Mouse (Mus musculus) cerebellum, adult 2 months (tissue): Measurements from ENCODE around the gene Tenm2. TPM values are rescaled to one million over a fixed set of nuclear protein-coding genes. Genes with fewer than 3 reads are reported as not detected.

Source experiments
- DNase-seq, 2 experiments: peaks; one replicate each; pipeline ENCODE4 v3.0.0; 2021
- H3K27ac ChIP-seq: fragments of 200-500 bp; 2 replicates; pipeline ENCODE4 v1.5.1; 2012; ENCODE audit warnings: low read length, control low read depth, inconsistent platforms; ENCODE audit not compliant: insufficient read depth
- H3K27me3 ChIP-seq: fragments of 200-500 bp; 2 replicates; pipeline ENCODE4 v1.6.1; 2012; ENCODE audit warnings: inconsistent platforms, mild to moderate bottlenecking, low read length, moderate library complexity; ENCODE audit not compliant: control insufficient read depth, insufficient read depth
- H3K4me1 ChIP-seq: fragments of 200-500 bp; 2 replicates; pipeline ENCODE4 v1.6.1; 2011; ENCODE audit warnings: low read length; ENCODE audit not compliant: control insufficient read depth, insufficient read depth
- H3K4me3 ChIP-seq: fragments of 200-500 bp; replicated peaks from 2 replicates; pipeline ENCODE3; 2011; ENCODE audit warnings: mild to moderate bottlenecking, low read depth, low read length, control low read depth; ENCODE audit not compliant: insufficient read depth
- CTCF ChIP-seq: fragments of 200-500 bp; IDR thresholded peaks from 2 replicates; pipeline ENCODE4 v1.5.1; 2011; ENCODE audit warnings: low read depth, mild to moderate bottlenecking, control low read depth, low read length, moderate library complexity, borderline replicate concordance; ENCODE audit not compliant: insufficient read depth
- POLR2A ChIP-seq: fragments of 200-500 bp; IDR thresholded peaks from 2 replicates; pipeline ENCODE4 v1.6.1; 2011; ENCODE audit warnings: low read length, control low read depth, borderline replicate concordance; ENCODE audit not compliant: insufficient read depth
- WGBS: fragments of 180-500 bp; shearing (Covaris S2); methylation state at CpG from one replicate; pipeline ENCODE4 v1.1.7; 2018; 5-methylcytosine and 5-hydroxymethylcytosine counted together
- polyA plus RNA-seq: library from polyadenylated mRNA; depleted of rRNA; stranded (reverse); fragments of >200 nt; gene quantifications from 2 replicates; pipeline ENCODE4 v1.2.3, GENCODE M21; 2012

Gene Tenm2
- polyA plus RNA-seq, 1 experiment = 9.1 TPM

GRCm38 (mm10) chr11:36263840-36264239 is 971.9 kb downstream of the Tenm2 start:
- Histone ChIP-seq H3K4me3 (no peak overlapping the region), H3K27ac (no peak overlapping the region), H3K4me1 (no peaks in the 10 kb centered on the region), H3K27me3 (no peaks in the 10 kb centered on the region)
- no peak for DNase-seq
- TF ChIP-seq POLR2A = no peak
- no peak for TF ChIP-seq CTCF
- WGBS = 91% methylated on average over 10 of the region's 10 CpGs

GRCm38 (mm10) chr11:36257187-36257586 is 978.6 kb downstream of the Tenm2 start:
- Histone ChIP-seq H3K27me3 (no peaks in the 10 kb centered on the region), H3K27ac (no peak overlapping the region)
- TF ChIP-seq POLR2A (no peak), CTCF (no peak)

GRCm38 (mm10) chr11:36256747-36257146 is 979.0 kb downstream of the Tenm2 start:
- TF ChIP-seq CTCF = no peak
- TF ChIP-seq POLR2A = no peak
- 87% methylated on average over 5 of the region's 5 CpGs for WGBS
- Histone ChIP-seq H3K4me1 (no peaks in the 10 kb centered on the region), H3K27me3 (no peaks in the 10 kb centered on the region), H3K27ac (no peak overlapping the region), H3K4me3 (no peak overlapping the region)
- DNase-seq = no peak

More at GRCm38 (mm10) chr11:36257187-36257586, 978.6 kb downstream of the Tenm2 start:
- WGBS = 84% methylated on average over 5 of the region's 5 CpGs
- DNase-seq = no peak
- Histone ChIP-seq H3K4me1 (no peaks in the 10 kb centered on the region), H3K4me3 (no peak overlapping the region)

GRCm38 (mm10) chr11:36254019-36254418 is 981.7 kb downstream of the Tenm2 start:
- no peaks in the 10 kb centered on the region for H3K27me3 ChIP-seq
- TF ChIP-seq POLR2A (no peak), CTCF (no peak)
- no peak for DNase-seq
- H3K4me3 ChIP-seq = no peak overlapping the region
- H3K27ac ChIP-seq = no peak overlapping the region
- no peaks in the 10 kb centered on the region for H3K4me1 ChIP-seq
- WGBS = 84% methylated on average over 2 of the region's 2 CpGs

GRCm38 (mm10) chr11:36250111-36250510 is 985.7 kb downstream of the Tenm2 start:
- Histone ChIP-seq H3K4me3 (no peak overlapping the region), H3K27me3 (no peaks in the 10 kb centered on the region), H3K4me1 (no peaks in the 10 kb centered on the region), H3K27ac (no peak overlapping the region)
- no peak for DNase-seq
- 60% methylated on average over 7 of the region's 7 CpGs for WGBS
- TF ChIP-seq CTCF (no peak), POLR2A (no peak)

- no peak for DNase-seq
- Histone ChIP-seq H3K27ac (no peak overlapping the region), H3K4me3 (no peak overlapping the region), H3K4me1 (peaks cover 5% of the 10 kb centered on the region; the same call in 1 of the 2 replicates), H3K27me3 (no peaks in the 10 kb centered on the region)
- no peak for TF ChIP-seq POLR2A
- no peak for TF ChIP-seq CTCF
- 88% methylated on average over 3 of the region's 3 CpGs for WGBS
These were observed 989.6 kb downstream of the Tenm2 start for GRCm38 (mm10) chr11:36246152-36246551.

GRCm38 (mm10) chr11:36244491-36244882 is 991.3 kb downstream of the Tenm2 start:
- TF ChIP-seq CTCF = no peak
- no peak for TF ChIP-seq POLR2A
- Histone ChIP-seq H3K4me1 (peaks cover 5% of the 10 kb centered on the region; the same call in 1 of the 2 replicates), H3K27ac (no peak overlapping the region), H3K27me3 (no peaks in the 10 kb centered on the region), H3K4me3 (no peak overlapping the region)
- WGBS = 82% methylated on average over 11 of the region's 11 CpGs
- no peak for DNase-seq

GRCm38 (mm10) chr11:36243747-36244490 is 991.8 kb downstream of the Tenm2 start:
- H3K27me3 ChIP-seq = no peaks in the 10 kb centered on the region
- H3K27ac ChIP-seq = no peak overlapping the region
- peaks cover 5% of the 10 kb centered on the region; the same call in 1 of the 2 replicates for H3K4me1 ChIP-seq
- no peak overlapping the region for H3K4me3 ChIP-seq
- DNase-seq = peak; percentile 56 to 72
- TF ChIP-seq CTCF = no peak
- TF ChIP-seq POLR2A = no peak
- WGBS = 23% methylated on average over 18 of the region's 18 CpGs
